Mouse (Mus musculus): ENCODE measurements at regions not wholly inside any gene's neighbourhood (a gene's known extent, or its start where the extent isn't known, plus 50 kb on each side); places are given as distances from the start of the nearest gene placed in this dataset.

DNA sequence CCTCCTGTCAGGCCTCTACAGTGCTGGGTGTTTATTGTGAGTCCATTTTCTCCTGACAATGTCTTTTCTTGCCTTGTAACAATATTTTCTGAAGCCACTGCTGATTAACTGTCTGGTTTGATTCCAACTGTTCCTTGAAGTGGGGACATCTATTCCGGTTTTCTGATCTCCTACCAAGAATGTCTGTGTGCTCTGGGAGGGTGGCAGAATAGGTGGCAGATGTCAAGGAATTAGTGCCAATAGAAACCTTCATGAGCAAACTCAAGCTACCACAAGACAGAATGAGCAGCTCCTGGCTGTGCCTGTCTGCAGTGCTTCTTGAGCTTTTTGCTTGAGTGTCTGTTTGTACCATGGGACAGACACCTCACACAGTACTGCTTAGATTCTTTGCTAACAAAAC lies 69.1 kb upstream of the Nectin3 start:
- Histone ChIP-seq H3K27ac (ENCODE audit: low read length) (no peak overlapping the region), H3K27me3 (replicated peaks; ENCODE audit: control insufficient read depth, insufficient read depth, low read length) (no peaks in the 10 kb centered on the region), H3K4me1 (replicated peaks; ENCODE audit: control insufficient read depth, insufficient read depth, low read length) (no peaks in the 10 kb centered on the region), H3K4me3 (replicated peaks; ENCODE audit: low read length) (no peak overlapping the region), H3K9me3 (ENCODE audit: control insufficient read depth, low read length) (no peaks in the 10 kb centered on the region), H3K36me3 (ENCODE audit: control insufficient read depth, insufficient read depth) (no peaks in the 10 kb centered on the region), H3K9ac (replicated peaks; ENCODE audit: low read depth, low read length) (no peak overlapping the region), H3K4me2 (ENCODE audit: low read length) (no peak overlapping the region)
- ATAC-seq, result no peak
- 52% methylated on average over 1 of the region's 1 CpGs for WGBS

DNA sequence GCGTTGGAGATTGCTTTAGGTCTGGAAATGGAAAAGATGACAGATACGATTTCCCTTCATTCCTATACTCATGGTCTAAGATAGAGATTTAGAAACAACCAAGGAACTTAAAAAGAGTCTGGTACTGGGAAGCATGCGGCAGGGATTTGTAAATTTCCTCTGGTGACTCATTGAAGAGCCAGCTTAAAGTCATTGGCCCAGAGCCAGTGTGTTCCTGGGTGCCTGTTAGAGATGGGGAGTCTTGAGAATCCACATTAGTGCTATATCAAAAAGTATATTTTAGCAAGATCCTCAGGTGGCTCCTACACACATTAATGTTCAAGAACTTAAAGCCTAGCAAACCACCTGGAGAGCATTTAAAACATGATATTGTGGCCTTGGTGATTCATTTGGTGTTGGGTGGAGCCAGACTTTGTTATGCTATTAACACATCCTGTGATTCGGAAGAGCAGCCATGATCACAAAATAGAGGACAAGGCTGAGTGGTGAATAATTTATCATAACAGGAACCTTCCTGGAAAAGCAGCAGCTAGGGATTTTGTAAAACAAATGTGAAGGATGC lies 67.8 kb upstream of the Nectin3 start:
- Histone ChIP-seq H3K27me3 (replicated peaks; ENCODE audit: control insufficient read depth, insufficient read depth, low read length) (no peaks in the 10 kb centered on the region), H3K27ac (ENCODE audit: low read length) (no peak overlapping the region), H3K4me1 (replicated peaks; ENCODE audit: control insufficient read depth, insufficient read depth, low read length) (no peaks in the 10 kb centered on the region), H3K4me2 (ENCODE audit: low read length) (no peak overlapping the region), H3K36me3 (ENCODE audit: control insufficient read depth, insufficient read depth) (no peaks in the 10 kb centered on the region), H3K9me3 (ENCODE audit: control insufficient read depth, low read length) (no peaks in the 10 kb centered on the region), H3K4me3 (replicated peaks; ENCODE audit: low read length) (no peak overlapping the region), H3K9ac (replicated peaks; ENCODE audit: low read depth, low read length) (no peak overlapping the region)
- no peak for ATAC-seq
- 79% methylated on average over 4 of the region's 4 CpGs for WGBS

DNA sequence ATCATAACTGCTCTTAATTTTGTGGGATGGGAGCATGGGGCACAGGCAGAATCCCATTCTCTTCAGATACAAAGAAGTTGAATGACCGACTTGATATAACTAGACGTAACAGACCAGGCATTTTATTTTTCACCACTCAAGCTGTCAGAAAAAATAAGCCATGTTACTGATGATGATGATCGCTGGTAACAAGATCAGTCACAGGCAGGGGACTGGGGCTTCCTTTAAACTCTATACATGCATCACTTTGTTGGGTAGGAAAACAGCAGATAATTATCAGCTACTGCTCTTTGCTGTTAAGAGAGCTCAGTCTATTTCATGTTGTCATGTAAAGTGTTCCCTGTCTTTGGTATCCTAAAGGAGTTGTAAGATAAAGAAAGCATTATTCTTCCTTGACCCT lies 59.0 kb upstream of the Nectin3 start:
- Histone ChIP-seq H3K4me2 (ENCODE audit: low read length) (no peak overlapping the region), H3K9me3 (ENCODE audit: control insufficient read depth, low read length) (no peaks in the 10 kb centered on the region), H3K27ac (ENCODE audit: low read length) (no peak overlapping the region), H3K36me3 (ENCODE audit: control insufficient read depth, insufficient read depth) (no peaks in the 10 kb centered on the region), H3K4me1 (replicated peaks; ENCODE audit: control insufficient read depth, insufficient read depth, low read length) (no peaks in the 10 kb centered on the region), H3K9ac (replicated peaks; ENCODE audit: low read depth, low read length) (no peak overlapping the region), H3K4me3 (replicated peaks; ENCODE audit: low read length) (no peak overlapping the region), H3K27me3 (replicated peaks; ENCODE audit: control insufficient read depth, insufficient read depth, low read length) (no peaks in the 10 kb centered on the region)
- no peak for ATAC-seq
- WGBS, result 76% methylated on average over 3 of the region's 3 CpGs

DNA sequence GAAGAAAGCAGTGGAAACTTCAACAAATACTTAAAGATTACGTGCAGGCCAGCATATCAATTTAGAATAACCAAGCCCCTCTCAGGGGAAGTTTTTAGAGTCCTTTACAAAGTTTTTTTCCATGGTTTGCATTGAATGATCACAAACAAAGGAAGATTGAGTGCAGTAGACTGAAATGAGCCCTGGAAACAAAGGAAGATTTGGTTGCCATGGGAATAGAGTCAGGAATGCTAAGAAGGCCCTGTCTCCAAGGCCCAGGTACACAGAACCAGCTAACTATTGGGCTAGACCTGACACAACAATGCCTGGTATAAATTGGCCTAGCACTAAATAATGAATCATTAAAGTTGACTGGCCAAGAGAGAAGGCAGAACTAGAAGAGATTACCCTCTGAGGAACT lies 49.9 kb upstream of the Nectin3 start:
- 10% methylated on average over 1 of the region's 1 CpGs for WGBS
- Histone ChIP-seq H3K36me3 (ENCODE audit: control insufficient read depth, insufficient read depth) (no peaks in the 10 kb centered on the region), H3K4me1 (replicated peaks; ENCODE audit: control insufficient read depth, insufficient read depth, low read length) (no peaks in the 10 kb centered on the region), H3K9me3 (ENCODE audit: control insufficient read depth, low read length) (no peaks in the 10 kb centered on the region), H3K27ac (ENCODE audit: low read length) (no peak overlapping the region), H3K9ac (replicated peaks; ENCODE audit: low read depth, low read length) (no peak overlapping the region), H3K27me3 (replicated peaks; ENCODE audit: control insufficient read depth, insufficient read depth, low read length) (no peaks in the 10 kb centered on the region), H3K4me3 (replicated peaks; ENCODE audit: low read length) (no peak overlapping the region), H3K4me2 (ENCODE audit: low read length) (no peak overlapping the region)
- ATAC-seq, result no peak
